Mouse (Mus musculus) heart, postnatal 0 days (tissue): ENCODE results near the gene Leng1.

Source experiments
- CTCF ChIP-seq: IDR thresholded peaks from 2 replicates; pipeline ENCODE4 v1.5.1; 2016; ENCODE audit warnings: antibody characterized with exemption, control low read depth, low read depth
- EP300 ChIP-seq: IDR thresholded peaks from 2 replicates; pipeline ENCODE4 v1.6.1; 2016; ENCODE audit warnings: antibody characterized with exemption, low read depth

- TF ChIP-seq CTCF, result no peak
- no peak for TF ChIP-seq EP300
Observed at GRCm38 (mm10) chr7:3715249-3715648, 49.6 kb upstream of the Leng1 start.
